25 mouse cellular contexts compared by ENCODE assay signal in genomic region chr15:77090531-77090930, GRCm38 (mm10). TPM values are rescaled to one million over a fixed set of nuclear protein-coding genes. Genes with fewer than 3 reads are reported as not detected.
"Had no signal": no experiment of that assay in that cellular context is flagged by ENCODE, and none has a peak within 500 bp of the region (broad histone marks: within the 10 kb centered on the region; RNA-seq: fewer than 3 reads in every experiment).

No protein-coding gene starts in this region.

- H3K9ac ChIP-seq: liver, postnatal 0 days; lung, embryonic 15.5 days; midbrain, embryonic 13.5 days; midbrain, embryonic 15.5 days; neural tube, embryonic 12.5 days; neural tube, embryonic 15.5 days had no signal

- H3K9me3 ChIP-seq: lung, embryonic 15.5 days; megakaryocyte, embryonic 14.5 days; midbrain, embryonic 13.5 days; midbrain, embryonic 15.5 days; neural tube, embryonic 12.5 days; neural tube, embryonic 15.5 days had no signal

- ATAC-seq: liver, postnatal 0 days; lung, postnatal 0 days; midbrain, embryonic 13.5 days; midbrain, embryonic 15.5 days had no signal

- H3K4me2 ChIP-seq: lung, embryonic 15.5 days; midbrain, embryonic 11.5 days; midbrain, embryonic 13.5 days; midbrain, embryonic 15.5 days; neural tube, embryonic 12.5 days; neural tube, embryonic 15.5 days had no signal

- H3K4me1 ChIP-seq: lung, embryonic 15.5 days; megakaryocyte, embryonic 14.5 days; neural tube, embryonic 12.5 days had no signal

- DNase-seq: liver, postnatal 0 days; lung, adult 2 months; lung, postnatal 14 days; lung, postnatal 36 days; retina, postnatal 1 day; right cerebral cortex, adult 18-20 months; right cerebral cortex, postnatal 25 days; right cerebral cortex, postnatal 4 days; spleen, adult 18-20 months; thymus, adult 18-20 months; thymus, postnatal 14 days; thymus, postnatal 36 days had no signal

- H3K4me3 ChIP-seq: lung, embryonic 15.5 days; megakaryocyte, embryonic 14.5 days; midbrain, embryonic 13.5 days; midbrain, embryonic 15.5 days; neural tube, embryonic 12.5 days; neural tube, embryonic 15.5 days had no signal

- H3K27ac ChIP-seq: lung, embryonic 15.5 days; macrophage; midbrain, embryonic 13.5 days; midbrain, embryonic 15.5 days; neural tube, embryonic 12.5 days had no signal

- H3K27me3 ChIP-seq: lung, embryonic 15.5 days; midbrain, embryonic 13.5 days; midbrain, embryonic 15.5 days; neural tube, embryonic 12.5 days; neural tube, embryonic 15.5 days had no signal

RNA-seq across cellular contexts. Expression of gene Mb, which starts 40.1 kb away (rescaled TPM):
- total RNA-seq: megakaryocyte progenitor cell, adult 5-6 weeks; monocyte, adult 5-6 weeks had no signal
- polyA plus RNA-seq: macrophage; midbrain, embryonic 11.5 days; midbrain, embryonic 13.5 days; small intestine, adult 2 months had no signal

RNA-seq across cellular contexts. Expression of gene Apol6, which starts 46.0 kb away (rescaled TPM):
- total RNA-seq: megakaryocyte progenitor cell, adult 5-6 weeks; monocyte, adult 5-6 weeks had no signal
- polyA plus RNA-seq: liver, postnatal 0 days; lung, embryonic 15.5 days; lung, postnatal 0 days; macrophage; midbrain, embryonic 11.5 days; midbrain, embryonic 13.5 days; neural tube, embryonic 12.5 days; neural tube, embryonic 15.5 days; thymus, postnatal 0 days had no signal
